ENCODE assay signal across 9 mouse cellular contexts in genomic region chr12:106080945-106081747, GRCm38 (mm10).
A peak's percentile ranks its signal among the peaks of the same experiment; 100 is the strongest.
DNase-seq lines count a peak whose midpoint lies in the region; ATAC-seq lines count a peak whose summit lies in the region.
"Had no signal": no experiment of that assay in that cellular context is flagged by ENCODE, and none has a peak within 500 bp of the region (broad histone marks: within the 10 kb centered on the region; RNA-seq: fewer than 3 reads in every experiment).

No protein-coding gene starts in this region.

- H3K36me3 ChIP-seq in heart, embryonic 14.5 days (ENCODE audit: control insufficient read depth, insufficient read depth, low read length): 0 out of 2 replicates have a peak, but pooled peaks cover 2% of the 10 kb centered on the region
- no peaks in the 10 kb centered on the region for H3K36me3 ChIP-seq in midbrain, embryonic 16.5 days (ENCODE audit: control insufficient read depth, insufficient read depth, low read length)
- H3K36me3 ChIP-seq in intestine, embryonic 15.5 days: no peaks in the 10 kb centered on the region

- no peak overlapping the region for H3K27ac ChIP-seq in heart, embryonic 14.5 days (replicated peaks in 1 of 2; ENCODE audit: control insufficient read depth in 1 of 2, insufficient read depth in 1 of 2, low read depth in 2 of 2, low read length in 2 of 2)
- peak overlapping the region; percentile 2; the same call in 1 of the 2 replicates for H3K27ac ChIP-seq in midbrain, embryonic 16.5 days (ENCODE audit: low read length)
- no peak overlapping the region for H3K27ac ChIP-seq in intestine, embryonic 15.5 days
- H3K27ac ChIP-seq: stomach, postnatal 0 days had no signal

- no peaks in the 10 kb centered on the region for H3K27me3 ChIP-seq in heart, embryonic 14.5 days (ENCODE audit: control insufficient read depth, insufficient read depth, low read length)
- no peaks in the 10 kb centered on the region for H3K27me3 ChIP-seq in midbrain, embryonic 16.5 days (ENCODE audit: control insufficient read depth, insufficient read depth, low read depth, low read length)
- no peaks in the 10 kb centered on the region for H3K27me3 ChIP-seq in intestine, embryonic 15.5 days (replicated peaks)

- H3K4me2 ChIP-seq in heart, embryonic 14.5 days (ENCODE audit: low read length): peak overlapping the region; percentile 34
- H3K4me2 ChIP-seq in midbrain, embryonic 16.5 days (ENCODE audit: low read length): peak overlapping the region; percentile 53
- H3K4me2 ChIP-seq in intestine, embryonic 15.5 days (replicated peaks): no peak overlapping the region

- 54% methylated on average over 23 of the region's 23 CpGs for WGBS in heart, embryonic 14.5 days
- 12% methylated on average over 23 of the region's 23 CpGs for WGBS in midbrain, embryonic 16.5 days
- 63% methylated on average over 23 of the region's 23 CpGs for WGBS in intestine, embryonic 15.5 days

- no peak overlapping the region for H3K9ac ChIP-seq in heart, embryonic 14.5 days (ENCODE audit: low read length)
- H3K9ac ChIP-seq in midbrain, embryonic 16.5 days (ENCODE audit: low read depth, low read length): peak overlapping the region; percentile 3; the same call in 1 of the 2 replicates
- H3K9ac ChIP-seq in intestine, embryonic 15.5 days: no peak overlapping the region

- no peak for DNase-seq in heart, adult 9 months (ENCODE audit: low spot score in 2 of 2)
- DNase-seq in cerebellum, adult 9-11 months: peak; percentile 64
- DNase-seq in forelimb bud, embryonic 11.5 days (ENCODE audit: low read depth, low spot score): peak; percentile 53
- no peak for DNase-seq in gastrocnemius, postnatal 25 days
- no peak for DNase-seq in thymus, postnatal 4 days

- no peaks in the 10 kb centered on the region for H3K9me3 ChIP-seq in heart, embryonic 14.5 days (ENCODE audit: control insufficient read depth, low read length)
- no peaks in the 10 kb centered on the region for H3K9me3 ChIP-seq in midbrain, embryonic 16.5 days (replicated peaks; ENCODE audit: control insufficient read depth, low read length, poor library complexity, severe bottlenecking)
- H3K9me3 ChIP-seq in intestine, embryonic 15.5 days: no peaks in the 10 kb centered on the region

- peaks cover 2 to 9% of the 10 kb centered on the region in 2 experiments; a peak in 1 of 4 replicates for H3K4me1 ChIP-seq in heart, embryonic 14.5 days (ENCODE audit: control insufficient read depth in 2 of 2, insufficient read depth in 2 of 2, low read length in 2 of 2)
- H3K4me1 ChIP-seq in midbrain, embryonic 16.5 days (ENCODE audit: control insufficient read depth, insufficient read depth, low read length): peaks cover 23% of the 10 kb centered on the region
- H3K4me1 ChIP-seq in intestine, embryonic 15.5 days (replicated peaks): no peaks in the 10 kb centered on the region; the same call in 1 of the 2 replicates

- H3K4me3 ChIP-seq in heart, embryonic 14.5 days (ENCODE audit: control insufficient read depth in 1 of 2, insufficient read depth in 1 of 2, low read depth in 1 of 2, low read length in 2 of 2): no peak overlapping the region
- H3K4me3 ChIP-seq in midbrain, embryonic 16.5 days (ENCODE audit: low read depth, low read length): peak overlapping the region; percentile 18
- H3K4me3 ChIP-seq in intestine, embryonic 15.5 days (replicated peaks): no peak overlapping the region

- no peak for ATAC-seq in heart, embryonic 14.5 days (ENCODE audit: insufficient number of reproducible peaks, insufficient read depth, low FRiP score, low read depth)
- ATAC-seq in midbrain, embryonic 16.5 days: peak; percentile 32; the same call in 1 of the 2 replicates
- no peak for ATAC-seq in intestine, embryonic 15.5 days

Comparison
In these comparisons a context has a peak if more than half of its experiments do, and no peak if none do; other contexts are left out.
1. DNase-seq: peak in cerebellum, adult 9-11 months (single experiment) and forelimb bud, embryonic 11.5 days (single experiment); none in heart, adult 9 months (0 of 2), gastrocnemius, postnatal 25 days (single experiment) and thymus, postnatal 4 days (single experiment).